Mouse (Mus musculus): Measurements from ENCODE around the gene C1qtnf1. TPM values are rescaled to one million over a fixed set of nuclear protein-coding genes. Genes with fewer than 3 reads are reported as not detected.

C1qtnf1 gene
- total RNA-seq, 1 experiment, result 0.36 TPM

- no peaks in the 10 kb centered on the region; the same call in 1 of the 2 replicates for H3K36me3 ChIP-seq (ENCODE audit: control insufficient read depth, insufficient read depth, low read length, poor library complexity, severe bottlenecking)
- no peaks in the 10 kb centered on the region for H3K9me3 ChIP-seq (ENCODE audit: control insufficient read depth, insufficient read depth, low read depth, low read length)
- H3K27ac ChIP-seq (ENCODE audit: insufficient read depth, low read depth, low read length, poor library complexity, severe bottlenecking), result no peak overlapping the region
- DNase-seq (ENCODE audit: low read depth, low spot score), result no peak
- no peak for TF ChIP-seq HCFC1 (IDR thresholded peaks at IDR 0.05; ENCODE audit: borderline replicate concordance, insufficient read depth, low read length)
- no peak for TF ChIP-seq ZC3H11A (IDR thresholded peaks at IDR 0.05; ENCODE audit: borderline replicate concordance, low read depth, low read length)
- no peak for TF ChIP-seq ZNF384 (IDR thresholded peaks at IDR 0.05; ENCODE audit: low read depth, low read length)
- TF ChIP-seq CHD2 (IDR thresholded peaks at IDR 0.05; ENCODE audit: low read depth, low read length), result no peak
- no peak for TF ChIP-seq MAFK (IDR thresholded peaks at IDR 0.05; ENCODE audit: insufficient read depth, low read depth, low read length)
- in situ Hi-C loops (cut with MboI; ENCODE audit: low sequenced_read_pairs in 2 of 2, unreplicated experiment in 2 of 2), result no loop called here
- no peak overlapping the region for H3K4me3 ChIP-seq (ENCODE audit: insufficient read depth in 1 of 2, low read depth in 1 of 2, low read length in 2 of 2, poor library complexity in 1 of 2, severe bottlenecking in 1 of 2)
- peaks cover 0 to 4% of the 10 kb centered on the region in 2 experiments; a peak in 1 of 4 replicates for H3K4me1 ChIP-seq (ENCODE audit: control insufficient read depth in 2 of 2, insufficient read depth in 2 of 2, low read length in 2 of 2, poor library complexity in 1 of 2)
- no peak overlapping the region for H3K9ac ChIP-seq (ENCODE audit: insufficient read depth, low read depth, low read length, poor library complexity, severe bottlenecking)
These were observed 7.7 kb upstream of the C1qtnf1 start for GRCm38 (mm10) chr11:118420261-118420660.

GRCm38 (mm10) chr11:118423266-118423971, 4.6 kb upstream of the C1qtnf1 start:
- Histone ChIP-seq H3K27ac (ENCODE audit: insufficient read depth, low read depth, low read length, poor library complexity, severe bottlenecking) (no peak overlapping the region), H3K4me1 (ENCODE audit: control insufficient read depth in 2 of 2, insufficient read depth in 2 of 2, low read length in 2 of 2, poor library complexity in 1 of 2) (no peaks in the 10 kb centered on the region), H3K36me3 (ENCODE audit: control insufficient read depth, insufficient read depth, low read length, poor library complexity, severe bottlenecking) (no peaks in the 10 kb centered on the region), H3K9ac (ENCODE audit: insufficient read depth, low read depth, low read length, poor library complexity, severe bottlenecking) (no peak overlapping the region), H3K9me3 (ENCODE audit: control insufficient read depth, insufficient read depth, low read depth, low read length) (no peaks in the 10 kb centered on the region), H3K4me3 (ENCODE audit: insufficient read depth in 1 of 2, low read depth in 1 of 2, low read length in 2 of 2, poor library complexity in 1 of 2, severe bottlenecking in 1 of 2) (no peak overlapping the region)
- in situ Hi-C loops (cut with MboI; ENCODE audit: low sequenced_read_pairs in 2 of 2, unreplicated experiment in 2 of 2), result no loop called here
- DNase-seq (ENCODE audit: low read depth, low spot score), result peak; percentile 82
- TF ChIP-seq CHD2 (IDR thresholded peaks at IDR 0.05; ENCODE audit: low read depth, low read length) (no peak), MAFK (IDR thresholded peaks at IDR 0.05; ENCODE audit: insufficient read depth, low read depth, low read length) (no peak), ZNF384 (IDR thresholded peaks at IDR 0.05; ENCODE audit: low read depth, low read length) (no peak), ZC3H11A (IDR thresholded peaks at IDR 0.05; ENCODE audit: borderline replicate concordance, low read depth, low read length) (peak; percentile 26; the same call in 1 of the 2 replicates), HCFC1 (IDR thresholded peaks at IDR 0.05; ENCODE audit: borderline replicate concordance, insufficient read depth, low read length) (no peak)

- H3K27ac ChIP-seq (ENCODE audit: insufficient read depth, low read depth, low read length, poor library complexity, severe bottlenecking), result no peak overlapping the region
- H3K4me1 ChIP-seq (ENCODE audit: control insufficient read depth in 2 of 2, insufficient read depth in 2 of 2, low read length in 2 of 2, poor library complexity in 1 of 2), result peaks cover 0 to 2% of the 10 kb centered on the region in 2 experiments; a peak in 2 of 4 replicates
- no peaks in the 10 kb centered on the region for H3K36me3 ChIP-seq (ENCODE audit: control insufficient read depth, insufficient read depth, low read length, poor library complexity, severe bottlenecking)
- TF ChIP-seq MAFK (IDR thresholded peaks at IDR 0.05; ENCODE audit: insufficient read depth, low read depth, low read length) (no peak), ZC3H11A (IDR thresholded peaks at IDR 0.05; ENCODE audit: borderline replicate concordance, low read depth, low read length) (no peak), ZNF384 (IDR thresholded peaks at IDR 0.05; ENCODE audit: low read depth, low read length) (no peak), CHD2 (IDR thresholded peaks at IDR 0.05; ENCODE audit: low read depth, low read length) (no peak), HCFC1 (IDR thresholded peaks at IDR 0.05; ENCODE audit: borderline replicate concordance, insufficient read depth, low read length) (no peak)
- H3K9ac ChIP-seq (ENCODE audit: insufficient read depth, low read depth, low read length, poor library complexity, severe bottlenecking), result no peak overlapping the region
- H3K4me3 ChIP-seq (ENCODE audit: insufficient read depth in 1 of 2, low read depth in 1 of 2, low read length in 2 of 2, poor library complexity in 1 of 2, severe bottlenecking in 1 of 2), result no peak overlapping the region
- no peaks in the 10 kb centered on the region for H3K9me3 ChIP-seq (ENCODE audit: control insufficient read depth, insufficient read depth, low read depth, low read length)
- in situ Hi-C loops (cut with MboI; ENCODE audit: low sequenced_read_pairs in 2 of 2, unreplicated experiment in 2 of 2), result no loop called here
- no peak for DNase-seq (ENCODE audit: low read depth, low spot score)
These were observed 3.2 kb upstream of the C1qtnf1 start for GRCm38 (mm10) chr11:118424621-118425335.

- peaks cover 0 to 2% of the 10 kb centered on the region in 2 experiments; a peak in 2 of 4 replicates for H3K4me1 ChIP-seq (ENCODE audit: control insufficient read depth in 2 of 2, insufficient read depth in 2 of 2, low read length in 2 of 2, poor library complexity in 1 of 2)
- TF ChIP-seq ZC3H11A (IDR thresholded peaks at IDR 0.05; ENCODE audit: borderline replicate concordance, low read depth, low read length), result no peak
- no peak for TF ChIP-seq HCFC1 (IDR thresholded peaks at IDR 0.05; ENCODE audit: borderline replicate concordance, insufficient read depth, low read length)
- TF ChIP-seq CHD2 (IDR thresholded peaks at IDR 0.05; ENCODE audit: low read depth, low read length), result no peak
- no peak for TF ChIP-seq MAFK (IDR thresholded peaks at IDR 0.05; ENCODE audit: insufficient read depth, low read depth, low read length)
- TF ChIP-seq ZNF384 (IDR thresholded peaks at IDR 0.05; ENCODE audit: low read depth, low read length), result no peak
- DNase-seq (ENCODE audit: low read depth, low spot score), result no peak
- no peak overlapping the region for H3K27ac ChIP-seq (ENCODE audit: insufficient read depth, low read depth, low read length, poor library complexity, severe bottlenecking)
- in situ Hi-C loops (cut with MboI; ENCODE audit: low sequenced_read_pairs in 2 of 2, unreplicated experiment in 2 of 2), result no loop called here
- no peaks in the 10 kb centered on the region for H3K9me3 ChIP-seq (ENCODE audit: control insufficient read depth, insufficient read depth, low read depth, low read length)
- no peaks in the 10 kb centered on the region for H3K36me3 ChIP-seq (ENCODE audit: control insufficient read depth, insufficient read depth, low read length, poor library complexity, severe bottlenecking)
- H3K9ac ChIP-seq (ENCODE audit: insufficient read depth, low read depth, low read length, poor library complexity, severe bottlenecking), result no peak overlapping the region
- no peak overlapping the region for H3K4me3 ChIP-seq (ENCODE audit: insufficient read depth in 1 of 2, low read depth in 1 of 2, low read length in 2 of 2, poor library complexity in 1 of 2, severe bottlenecking in 1 of 2)
These were observed 1.2 kb upstream of the C1qtnf1 start for GRCm38 (mm10) chr11:118426765-118427164.
